Mouse (Mus musculus) urinary bladder, postnatal 36 days (tissue): Measurements from ENCODE around the gene Tnrc18.

Experiments used
- DNase-seq, 2 experiments: peaks; one replicate each; pipeline ENCODE4 v3.0.0; 2022; ENCODE audit warnings: low spot score in 2 of 2, mixed read lengths in 1 of 2

Gene Tnrc18

GRCm38 (mm10) chr5:142810710-142811599 lies 6.5 kb downstream of the Tnrc18 start:
- DNase-seq: no peak

- DNase-seq: no peak
Measured at GRCm38 (mm10) chr5:142807661-142808060, 9.8 kb downstream of the Tnrc18 start.

GRCm38 (mm10) chr5:142803746-142804145 lies 13.7 kb downstream of the Tnrc18 start:
- no peak for DNase-seq

GRCm38 (mm10) chr5:142802884-142803283 lies 14.6 kb downstream of the Tnrc18 start:
- DNase-seq: no peak

GRCm38 (mm10) chr5:142801977-142802376 lies 15.5 kb downstream of the Tnrc18 start:
- DNase-seq: no peak

- DNase-seq: no peak
Measured at GRCm38 (mm10) chr5:142800656-142801055, 16.8 kb downstream of the Tnrc18 start.

- DNase-seq: no peak
Measured at GRCm38 (mm10) chr5:142800198-142800597, 17.3 kb downstream of the Tnrc18 start.

GRCm38 (mm10) chr5:142799259-142799658 lies 18.2 kb downstream of the Tnrc18 start:
- DNase-seq: no peak

- DNase-seq: no peak
Measured at GRCm38 (mm10) chr5:142798190-142798589, 19.3 kb downstream of the Tnrc18 start.

- no peak for DNase-seq
Measured at GRCm38 (mm10) chr5:142797620-142798019, 19.8 kb downstream of the Tnrc18 start.

- no peak for DNase-seq
Measured at GRCm38 (mm10) chr5:142796921-142797320, 20.5 kb downstream of the Tnrc18 start.

GRCm38 (mm10) chr5:142794582-142794981 lies 22.9 kb downstream of the Tnrc18 start:
- peak in 1 of 2 experiments; percentile 51 for DNase-seq

GRCm38 (mm10) chr5:142794161-142794560 lies 23.3 kb downstream of the Tnrc18 start:
- DNase-seq: no peak

- no peak for DNase-seq
Measured at GRCm38 (mm10) chr5:142792594-142792993, 24.9 kb downstream of the Tnrc18 start.

GRCm38 (mm10) chr5:142788279-142788678 lies 29.2 kb downstream of the Tnrc18 start:
- DNase-seq: no peak

- DNase-seq: no peak
Measured at GRCm38 (mm10) chr5:142787304-142787905, 30.1 kb downstream of the Tnrc18 start.

- no peak for DNase-seq
Measured at GRCm38 (mm10) chr5:142786709-142787108, 30.8 kb downstream of the Tnrc18 start.

GRCm38 (mm10) chr5:142786215-142786614 lies 31.2 kb downstream of the Tnrc18 start:
- DNase-seq: no peak

GRCm38 (mm10) chr5:142783142-142783540 lies 34.3 kb downstream of the Tnrc18 start:
- peak in 1 of 2 experiments; percentile 51 for DNase-seq

GRCm38 (mm10) chr5:142782459-142783141 lies 34.9 kb downstream of the Tnrc18 start:
- DNase-seq: no peak

GRCm38 (mm10) chr5:142780579-142780978 lies 36.9 kb downstream of the Tnrc18 start:
- no peak for DNase-seq

GRCm38 (mm10) chr5:142778871-142779270 lies 38.6 kb downstream of the Tnrc18 start:
- DNase-seq: no peak
